Mouse (Mus musculus) forebrain, embryonic 13.5 days (tissue): Measurements from ENCODE around the gene Mboat2. TPM values are rescaled to one million over a fixed set of nuclear protein-coding genes. Genes with fewer than 3 reads are reported as not detected.

Source experiments
- ATAC-seq: fragments of 200-750 bp; cut with Nextera tagmentation; 2 replicates; pipeline ENCODE4 v1.8.0; 2017
- H3K27ac ChIP-seq: fragments of 300-500 bp; sonication (generic); 2 replicates; pipeline ENCODE4 v1.5.1; 2015; ENCODE audit warnings: inconsistent platforms, mild to moderate bottlenecking, moderate library complexity
- H3K27me3 ChIP-seq: fragments of 300-500 bp; sonication (generic); 2 replicates; pipeline ENCODE4 v1.6.1; 2015; ENCODE audit warnings: mild to moderate bottlenecking, inconsistent platforms
- H3K36me3 ChIP-seq: fragments of 300-500 bp; sonication (generic); 2 replicates; pipeline ENCODE4 v1.6.1; 2015; ENCODE audit warnings: mild to moderate bottlenecking, inconsistent platforms; ENCODE audit not compliant: poor library complexity, severe bottlenecking
- H3K4me1 ChIP-seq: fragments of 300-500 bp; sonication (generic); 2 replicates; pipeline ENCODE4 v1.6.1; 2015; ENCODE audit warnings: inconsistent platforms
- H3K4me2 ChIP-seq: fragments of 300-500 bp; sonication (generic); 2 replicates; pipeline ENCODE4 v1.6.1; 2015; ENCODE audit warnings: inconsistent platforms, mild to moderate bottlenecking, moderate library complexity
- H3K4me3 ChIP-seq: fragments of 300-500 bp; sonication (generic); 2 replicates; pipeline ENCODE4 v1.5.1; 2015; ENCODE audit warnings: mild to moderate bottlenecking, inconsistent platforms
- H3K9ac ChIP-seq: fragments of 300-500 bp; sonication (generic); 2 replicates; pipeline ENCODE4 v1.6.1; 2015; ENCODE audit warnings: mild to moderate bottlenecking, inconsistent platforms
- H3K9me3 ChIP-seq: fragments of 300-500 bp; sonication (generic); replicated peaks from 2 replicates; pipeline ENCODE4 v1.6.1; 2016; ENCODE audit warnings: inconsistent platforms
- WGBS: fragments of 180-500 bp; shearing (Covaris S2); methylation state at CpG from one replicate; pipeline ENCODE4 v1.1.7; 2015; 5-methylcytosine and 5-hydroxymethylcytosine counted together
- polyA plus RNA-seq: library from polyadenylated mRNA; unstranded; fragments of >200 nt; fragmentation: Nextera tagmentation; extraction: Ambion mirVana; gene quantifications from 2 replicates; pipeline ENCODE4 v1.2.1, GENCODE M21; 2015

Mboat2 gene
- polyA plus RNA-seq, 1 experiment from 2014 or later: 61.0 TPM

GRCm38 (mm10) chr12:24933996-24934395, 103.3 kb downstream of the Mboat2 start:
- WGBS: 90% methylated on average over 3 of the region's 3 CpGs
- Histone ChIP-seq H3K9me3 (no peaks in the 10 kb centered on the region), H3K9ac (no peak overlapping the region), H3K4me1 (peaks cover 14% of the 10 kb centered on the region), H3K27me3 (no peaks in the 10 kb centered on the region), H3K4me2 (no peak overlapping the region), H3K4me3 (no peak overlapping the region), H3K27ac (no peak overlapping the region), H3K36me3 (peaks cover 14% of the 10 kb centered on the region)
- ATAC-seq: no peak

- Histone ChIP-seq H3K27me3 (no peaks in the 10 kb centered on the region), H3K9me3 (no peaks in the 10 kb centered on the region), H3K4me2 (no peak overlapping the region), H3K4me3 (no peak overlapping the region), H3K36me3 (peaks cover 35% of the 10 kb centered on the region), H3K4me1 (peaks cover 13% of the 10 kb centered on the region), H3K27ac (no peak overlapping the region), H3K9ac (no peak overlapping the region)
- WGBS: 50% methylated on average over 1 of the region's 1 CpGs
- no peak for ATAC-seq
These were observed 105.6 kb downstream of the Mboat2 start for GRCm38 (mm10) chr12:24936281-24936680.

- no peak for ATAC-seq
- Histone ChIP-seq H3K27ac (no peak overlapping the region), H3K9ac (no peak overlapping the region), H3K4me2 (no peak overlapping the region), H3K27me3 (no peaks in the 10 kb centered on the region), H3K4me3 (no peak overlapping the region), H3K9me3 (no peaks in the 10 kb centered on the region), H3K4me1 (no peaks in the 10 kb centered on the region), H3K36me3 (peaks cover 56% of the 10 kb centered on the region)
- WGBS: 94% methylated on average over 8 of the region's 8 CpGs
These were observed 108.7 kb downstream of the Mboat2 start for GRCm38 (mm10) chr12:24939372-24939771.

GRCm38 (mm10) chr12:24942619-24943287, 112.1 kb downstream of the Mboat2 start:
- Histone ChIP-seq H3K4me3 (no peak overlapping the region), H3K27me3 (no peaks in the 10 kb centered on the region), H3K4me1 (no peaks in the 10 kb centered on the region), H3K36me3 (peaks cover 62% of the 10 kb centered on the region), H3K9ac (no peak overlapping the region), H3K4me2 (no peak overlapping the region), H3K27ac (no peak overlapping the region), H3K9me3 (no peaks in the 10 kb centered on the region)
- 86% methylated on average over 9 of the region's 9 CpGs for WGBS
- no peak for ATAC-seq

DNA sequence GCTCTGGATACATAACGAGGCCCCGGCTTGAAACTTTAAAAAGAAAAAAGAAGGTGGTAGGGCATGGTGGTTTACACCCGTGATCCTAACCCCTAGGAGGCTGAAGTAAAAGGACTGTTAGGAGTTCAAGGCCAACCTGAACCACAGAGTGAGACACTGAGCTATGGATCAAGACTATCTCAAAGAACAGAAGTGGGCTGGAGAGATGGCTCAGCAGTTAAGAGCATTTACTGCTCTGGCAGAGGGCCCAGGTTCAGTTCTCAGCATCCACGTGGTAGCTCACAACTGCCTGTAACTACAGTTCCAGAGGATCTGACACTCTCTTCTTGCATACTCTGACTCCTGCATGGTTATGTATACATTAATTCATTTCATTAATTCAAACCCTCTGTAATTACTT, 112.7 kb downstream of the Mboat2 start:
- peaks cover 62% of the 10 kb centered on the region for H3K36me3 ChIP-seq
- no peak overlapping the region for H3K4me3 ChIP-seq
- no peaks in the 10 kb centered on the region for H3K4me1 ChIP-seq

DNA sequence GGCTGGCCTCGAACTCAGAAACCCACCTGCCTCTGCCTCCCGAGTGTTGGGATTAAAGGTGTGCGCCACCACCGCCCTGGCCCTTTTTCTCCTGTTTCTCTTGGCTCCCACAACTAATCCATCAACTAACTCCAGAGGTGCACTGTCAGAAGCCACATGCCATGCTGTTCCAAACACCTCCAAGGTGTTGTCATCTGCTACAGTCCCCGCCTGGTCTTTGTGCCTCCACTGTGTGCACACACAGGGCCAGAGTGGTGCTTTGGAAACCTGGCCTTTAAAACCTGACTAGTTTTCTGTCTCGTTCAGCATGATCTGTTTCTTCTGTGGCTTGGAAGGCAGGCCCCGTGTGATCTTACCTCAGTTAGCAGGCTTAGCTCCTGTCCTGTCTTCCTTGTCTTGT, 113.9 kb downstream of the Mboat2 start:
- WGBS: 97% methylated on average over 7 of the region's 7 CpGs
- peaks cover 63% of the 10 kb centered on the region for H3K36me3 ChIP-seq

More for the DNA sequence above, 112.7 kb downstream of the Mboat2 start:
- no peaks in the 10 kb centered on the region for H3K9me3 ChIP-seq
- ATAC-seq: no peak
- no peak overlapping the region for H3K9ac ChIP-seq
- H3K4me2 ChIP-seq: no peak overlapping the region
- H3K27ac ChIP-seq: no peak overlapping the region
- WGBS: 87% methylated on average over 4 of the region's 4 CpGs
- no peaks in the 10 kb centered on the region for H3K27me3 ChIP-seq

DNA sequence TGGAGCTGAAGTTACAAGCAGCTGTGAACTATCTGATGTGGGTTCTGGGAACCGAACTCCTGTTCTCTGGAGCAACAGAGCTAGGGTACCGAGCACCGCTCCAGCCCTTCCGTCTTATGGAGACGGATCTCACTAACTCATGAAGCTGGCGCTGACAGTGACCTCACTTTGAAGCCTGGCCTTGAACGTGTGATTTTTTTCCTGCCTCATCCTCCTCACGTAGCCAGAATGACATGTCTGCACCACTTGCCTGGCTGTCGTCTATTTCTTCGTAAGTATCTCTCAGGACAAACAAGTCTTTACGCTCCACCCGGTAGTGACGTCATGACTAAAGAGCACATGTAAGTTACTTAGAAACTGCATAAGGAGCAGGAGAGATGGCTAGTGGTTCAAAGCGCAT, 116.4 kb downstream of the Mboat2 start:
- Histone ChIP-seq H3K27me3 (no peaks in the 10 kb centered on the region), H3K4me2 (no peak overlapping the region), H3K9ac (no peak overlapping the region), H3K27ac (no peak overlapping the region), H3K4me1 (no peaks in the 10 kb centered on the region), H3K36me3 (peaks cover 61% of the 10 kb centered on the region), H3K4me3 (no peak overlapping the region), H3K9me3 (no peaks in the 10 kb centered on the region)
- no peak for ATAC-seq
- WGBS: 94% methylated on average over 14 of the region's 14 CpGs

More for the DNA sequence above, 113.9 kb downstream of the Mboat2 start:
- Histone ChIP-seq H3K9ac (no peak overlapping the region), H3K4me3 (no peak overlapping the region), H3K27me3 (no peaks in the 10 kb centered on the region), H3K4me1 (no peaks in the 10 kb centered on the region), H3K4me2 (no peak overlapping the region), H3K27ac (no peak overlapping the region), H3K9me3 (no peaks in the 10 kb centered on the region)
- ATAC-seq: no peak

- WGBS: 61% methylated on average over 3 of the region's 3 CpGs
- Histone ChIP-seq H3K9ac (no peak overlapping the region), H3K27me3 (no peaks in the 10 kb centered on the region), H3K36me3 (peaks cover 54% of the 10 kb centered on the region), H3K4me1 (no peaks in the 10 kb centered on the region), H3K4me2 (no peak overlapping the region), H3K4me3 (no peak overlapping the region), H3K27ac (no peak overlapping the region), H3K9me3 (no peaks in the 10 kb centered on the region)
- ATAC-seq: peak; percentile 37; the same call in 1 of the 2 replicates
These were observed 117.7 kb downstream of the Mboat2 start for GRCm38 (mm10) chr12:24948344-24948743.

GRCm38 (mm10) chr12:24950376-24951046, 119.8 kb downstream of the Mboat2 start:
- ATAC-seq: no peak
- H3K9ac ChIP-seq: no peak overlapping the region
- peaks cover 62% of the 10 kb centered on the region for H3K36me3 ChIP-seq
- H3K4me3 ChIP-seq: no peak overlapping the region
- H3K4me2 ChIP-seq: no peak overlapping the region
- H3K4me1 ChIP-seq: no peaks in the 10 kb centered on the region
- 89% methylated on average over 7 of the region's 7 CpGs for WGBS
- H3K9me3 ChIP-seq: no peaks in the 10 kb centered on the region
- no peak overlapping the region for H3K27ac ChIP-seq
- H3K27me3 ChIP-seq: no peaks in the 10 kb centered on the region

DNA sequence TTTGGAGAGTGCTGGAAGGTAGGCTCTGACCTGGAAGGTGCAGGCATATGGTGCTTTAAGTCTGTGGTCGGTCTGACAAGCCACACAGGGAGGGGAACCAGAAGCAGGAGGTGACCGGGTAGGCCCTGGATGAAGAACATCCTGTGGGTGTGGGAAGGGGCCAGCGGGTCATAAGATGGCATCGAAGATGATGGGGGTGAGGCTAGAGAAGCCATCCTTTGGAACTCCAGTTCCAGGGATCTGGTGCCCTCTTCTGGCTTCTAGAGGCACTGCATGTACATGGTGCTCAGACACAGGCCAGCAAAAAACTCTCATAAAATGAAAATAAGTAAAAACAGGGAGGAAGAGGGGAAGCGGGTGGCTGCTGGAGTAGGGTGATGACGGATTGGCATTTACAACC, 121.5 kb downstream of the Mboat2 start:
- Histone ChIP-seq H3K27me3 (no peaks in the 10 kb centered on the region), H3K9me3 (no peaks in the 10 kb centered on the region), H3K4me2 (no peak overlapping the region), H3K27ac (no peak overlapping the region), H3K4me1 (no peaks in the 10 kb centered on the region), H3K9ac (no peak overlapping the region), H3K4me3 (no peak overlapping the region), H3K36me3 (peaks cover 73% of the 10 kb centered on the region)
- 64% methylated on average over 6 of the region's 6 CpGs for WGBS
- peak; percentile 63; the same call in 1 of the 2 replicates for ATAC-seq

- Histone ChIP-seq H3K27me3 (no peaks in the 10 kb centered on the region), H3K27ac (no peak overlapping the region), H3K9me3 (no peaks in the 10 kb centered on the region), H3K4me1 (no peaks in the 10 kb centered on the region), H3K4me2 (no peak overlapping the region), H3K36me3 (peaks cover 81% of the 10 kb centered on the region), H3K9ac (no peak overlapping the region), H3K4me3 (no peak overlapping the region)
- WGBS: 84% methylated on average over 9 of the region's 9 CpGs
- ATAC-seq: no peak
These were observed 124.5 kb downstream of the Mboat2 start for GRCm38 (mm10) chr12:24955137-24955536.

DNA sequence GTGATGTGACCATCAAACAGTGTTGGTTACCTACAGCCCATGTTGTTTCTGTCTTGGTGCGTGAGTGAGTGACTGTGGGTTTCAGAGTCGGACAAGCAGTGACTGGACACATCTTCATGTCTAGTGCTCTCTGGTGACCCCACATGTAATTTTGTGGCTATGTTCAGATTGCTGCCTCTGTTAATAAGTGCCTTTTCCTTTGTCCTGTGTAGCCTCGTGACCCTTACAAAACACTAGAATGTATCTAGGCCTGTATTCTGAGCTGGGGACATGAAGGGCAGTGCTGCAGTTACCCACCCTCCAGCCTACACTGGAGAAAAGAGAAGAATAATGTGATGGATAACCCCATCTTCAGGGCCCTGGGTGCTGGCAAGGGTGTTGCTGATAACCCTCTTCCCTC, 127.8 kb downstream of the Mboat2 start:
- no peak overlapping the region for H3K4me2 ChIP-seq
- peaks cover 62% of the 10 kb centered on the region for H3K36me3 ChIP-seq
- no peak overlapping the region for H3K9ac ChIP-seq
- no peak for ATAC-seq
- H3K27me3 ChIP-seq: no peaks in the 10 kb centered on the region
- H3K9me3 ChIP-seq: no peaks in the 10 kb centered on the region
- H3K27ac ChIP-seq: no peak overlapping the region
- WGBS: 96% methylated on average over 3 of the region's 3 CpGs
- H3K4me1 ChIP-seq: peaks cover 10% of the 10 kb centered on the region; the same call in 1 of the 2 replicates
- H3K4me3 ChIP-seq: no peak overlapping the region
